Mouse (Mus musculus): ENCODE measurements around the gene Tgfbr1.

Gene Tgfbr1

DNA sequence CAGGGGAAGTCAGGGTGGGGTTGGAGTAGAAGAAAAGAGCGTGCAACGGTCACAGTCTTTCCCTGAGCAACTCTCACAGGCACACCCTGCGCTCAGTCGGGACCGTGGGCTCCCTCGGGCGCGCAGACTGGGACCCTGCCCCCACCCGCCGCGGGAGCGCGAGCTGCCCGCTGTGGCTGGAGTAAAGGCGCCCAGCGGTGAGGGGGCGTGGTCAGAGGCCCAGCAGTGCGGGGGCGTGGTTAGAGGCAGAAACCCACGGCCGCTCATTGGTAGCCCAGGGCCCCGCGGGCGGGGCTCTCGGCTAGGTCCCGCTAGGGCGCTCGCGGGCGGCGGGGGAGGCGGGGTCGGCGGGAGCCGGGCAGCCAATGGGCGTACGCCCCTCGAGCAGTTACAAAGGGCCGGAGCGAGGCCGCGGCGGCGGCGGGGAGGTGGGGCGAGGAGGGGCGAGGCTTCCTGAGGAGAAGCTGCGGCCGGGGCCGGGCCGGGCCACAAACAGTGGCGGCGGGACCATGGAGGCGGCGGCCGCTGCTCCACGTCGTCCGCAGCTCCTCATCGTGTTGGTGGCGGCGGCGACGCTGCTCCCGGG lies at the start of gene Tgfbr1:
TSS of gene Tgfbr1 (plus strand) at position 420 of the 586 bp plus-strand sequence.
- peak; percentile 96 for DNase-seq (ENCODE audit: low spot score)

DNA sequence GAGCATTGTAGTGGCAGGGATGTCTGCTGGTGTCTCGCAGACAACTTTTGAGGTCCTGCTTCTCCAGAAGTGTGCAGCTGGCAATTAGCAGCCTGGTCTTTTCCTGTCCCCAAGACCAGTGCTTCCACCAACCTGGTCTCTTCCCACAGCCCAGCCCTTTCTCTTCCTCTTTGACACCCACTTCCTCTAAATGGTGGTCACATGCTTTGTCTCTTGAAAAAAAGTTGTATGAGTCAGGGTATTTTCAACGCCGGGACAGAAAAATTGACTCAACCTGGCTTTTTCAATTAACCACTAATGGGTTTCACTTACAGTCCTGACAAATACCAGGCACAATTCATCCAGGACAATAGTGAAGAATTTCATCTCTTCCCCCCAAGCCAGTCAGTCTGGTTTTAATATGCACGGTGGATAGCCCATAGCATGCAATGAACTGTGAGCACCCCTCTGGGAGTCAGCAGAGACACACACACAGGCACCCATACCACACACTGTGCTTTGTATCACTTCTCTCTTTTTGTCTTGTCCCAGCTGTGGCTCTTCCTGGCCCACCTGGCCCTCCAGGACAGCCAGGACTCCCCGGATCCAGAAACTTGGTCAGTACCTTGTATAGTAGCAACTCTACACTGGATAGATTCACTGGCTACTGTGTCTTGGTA lies 49.6 kb upstream of the Tgfbr1 start:
- DNase-seq (ENCODE audit: low spot score): no peak

DNA sequence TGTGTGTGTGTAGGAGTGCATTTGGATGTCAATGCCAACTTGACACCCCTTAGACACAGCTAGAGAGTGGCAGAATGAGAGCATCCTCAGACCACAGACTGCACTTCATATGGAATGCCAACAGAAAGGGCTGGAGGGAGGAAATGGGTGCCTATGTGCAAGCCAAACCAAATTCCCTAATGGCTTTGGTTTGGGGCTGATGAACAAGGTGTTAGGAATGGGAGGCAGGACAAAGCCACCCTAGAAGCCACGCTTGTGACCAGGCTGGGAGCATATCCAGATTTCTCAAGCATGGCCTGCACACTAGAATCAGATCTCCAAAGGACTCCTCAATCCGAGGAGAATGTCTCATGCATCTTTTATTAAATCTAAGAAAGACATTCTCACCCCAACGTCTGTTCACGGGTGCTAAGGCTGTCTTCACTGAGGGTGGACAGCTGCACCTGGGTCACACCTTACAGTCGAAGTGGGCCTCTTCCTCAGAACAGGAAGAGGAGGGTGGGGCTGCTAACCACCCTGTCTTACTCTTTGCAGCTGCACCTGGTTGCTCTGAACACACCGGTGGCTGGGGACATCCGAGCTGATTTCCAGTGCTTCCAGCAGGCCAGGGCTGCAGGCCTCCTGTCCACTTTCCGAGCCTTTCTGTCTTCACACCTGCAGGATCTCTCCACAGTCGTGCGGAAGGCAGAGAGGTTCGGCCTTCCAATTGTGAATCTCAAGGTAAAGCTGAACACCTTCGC lies 43.0 kb upstream of the Tgfbr1 start:
- no peak for DNase-seq (ENCODE audit: low spot score)

DNA sequence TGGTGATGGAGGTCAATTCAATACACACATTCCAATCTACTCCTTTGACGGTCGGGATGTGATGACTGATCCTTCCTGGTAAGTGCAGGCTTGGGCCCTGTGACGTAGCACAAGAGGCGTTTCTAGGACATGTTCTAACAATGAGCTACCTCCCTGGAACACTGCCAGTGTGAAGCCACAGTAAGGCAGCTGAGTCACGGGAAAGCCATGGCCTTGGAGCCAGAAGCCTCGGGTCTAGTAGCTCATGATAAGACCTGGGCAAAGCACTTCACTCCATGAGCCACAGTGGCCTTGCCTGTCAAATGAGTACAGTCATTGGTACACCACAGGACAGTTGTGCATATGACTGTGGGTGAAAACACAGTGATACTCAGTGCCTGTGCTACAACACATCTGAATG lies 42.2 kb upstream of the Tgfbr1 start:
- no peak for DNase-seq (ENCODE audit: low spot score)

DNA sequence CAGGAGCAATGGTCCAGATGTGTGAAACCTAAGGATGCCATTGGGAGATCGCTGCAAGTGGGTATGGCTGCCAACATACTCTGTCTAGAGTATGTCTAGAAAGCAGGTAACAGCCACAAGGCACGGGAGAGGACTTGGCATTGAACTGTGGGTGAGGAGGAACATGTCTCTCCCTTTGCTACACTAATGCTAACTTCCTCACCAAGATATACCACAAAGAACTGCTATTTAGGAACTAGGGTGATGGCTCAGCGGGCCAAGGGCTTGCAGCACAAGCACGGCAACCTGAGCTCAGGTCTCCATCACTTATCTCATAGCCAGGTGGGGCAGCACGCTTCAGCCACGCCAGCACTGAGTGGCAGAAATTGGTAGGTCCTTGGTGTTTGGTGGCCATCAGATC lies 41.6 kb upstream of the Tgfbr1 start:
- no peak for DNase-seq (ENCODE audit: low spot score)

DNA sequence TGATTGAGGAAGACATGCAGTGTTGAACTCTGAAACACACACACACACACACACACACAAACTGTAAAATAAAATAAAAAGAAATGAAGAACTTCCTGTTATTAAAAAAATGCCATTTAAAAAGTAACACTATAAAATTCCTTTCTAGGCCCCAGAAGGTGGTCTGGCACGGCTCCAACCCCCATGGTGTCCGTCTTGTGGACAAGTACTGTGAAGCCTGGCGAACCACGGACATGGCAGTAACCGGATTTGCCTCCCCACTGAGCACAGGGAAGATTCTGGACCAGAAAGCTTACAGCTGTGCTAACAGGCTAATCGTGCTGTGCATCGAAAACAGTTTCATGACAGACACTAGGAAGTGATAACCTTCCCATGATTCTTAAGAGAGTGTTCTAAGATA lies 41.1 kb upstream of the Tgfbr1 start:
- DNase-seq (ENCODE audit: low spot score): no peak

DNA sequence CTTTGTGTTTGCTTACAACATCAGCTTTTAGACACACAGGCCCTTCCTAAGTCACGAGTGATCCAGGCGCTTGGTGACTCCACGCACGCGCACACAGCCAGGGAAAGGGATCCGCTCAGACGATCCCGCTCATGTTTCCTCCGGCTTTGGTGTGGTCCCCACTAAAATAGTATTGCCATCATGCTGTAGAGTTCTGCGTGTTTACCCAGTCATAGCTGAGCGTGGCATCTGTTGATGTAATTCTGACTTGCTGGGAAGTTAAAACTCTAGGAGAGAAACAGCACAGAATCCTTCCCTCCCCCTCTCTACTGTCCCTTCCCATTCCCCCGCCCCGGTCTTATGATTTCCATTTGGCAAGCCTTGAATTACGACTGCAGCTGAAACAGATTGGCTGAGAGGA lies 40.3 kb upstream of the Tgfbr1 start:
- no peak for DNase-seq (ENCODE audit: low spot score)

DNA sequence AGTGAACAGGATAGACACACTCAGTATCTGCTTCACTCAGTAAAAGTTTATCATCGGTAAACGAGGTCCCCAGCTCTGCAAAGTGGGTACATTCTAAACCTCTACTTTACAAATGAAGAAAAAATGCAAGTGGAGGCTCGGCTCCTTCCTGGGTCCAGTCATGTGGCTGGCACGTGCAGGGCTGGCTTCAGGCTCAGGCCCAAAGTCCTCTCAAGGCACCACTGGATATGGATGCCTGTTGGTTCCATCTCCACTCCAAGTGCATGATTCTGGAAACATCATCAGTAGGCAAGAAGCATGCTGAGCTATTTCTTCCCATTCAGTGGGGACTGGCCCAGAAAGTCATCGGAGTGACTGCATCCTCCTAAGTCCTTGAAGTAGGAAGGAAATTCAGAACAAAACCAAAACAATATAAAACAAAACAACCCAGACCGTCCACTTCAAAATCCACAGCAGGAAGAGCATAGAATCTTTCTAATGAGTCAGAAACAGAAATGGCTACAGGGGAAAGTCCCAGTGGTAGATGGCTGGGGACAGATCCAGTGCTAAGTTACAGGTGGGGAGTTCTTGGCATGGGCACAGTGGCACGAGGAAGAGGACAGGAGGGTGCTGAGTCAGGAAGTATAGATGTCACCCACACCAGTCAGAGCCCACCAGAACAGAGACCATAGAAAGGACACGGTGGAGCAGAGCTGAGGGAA lies 39.2 kb upstream of the Tgfbr1 start:
- no peak for DNase-seq (ENCODE audit: low spot score)

DNA sequence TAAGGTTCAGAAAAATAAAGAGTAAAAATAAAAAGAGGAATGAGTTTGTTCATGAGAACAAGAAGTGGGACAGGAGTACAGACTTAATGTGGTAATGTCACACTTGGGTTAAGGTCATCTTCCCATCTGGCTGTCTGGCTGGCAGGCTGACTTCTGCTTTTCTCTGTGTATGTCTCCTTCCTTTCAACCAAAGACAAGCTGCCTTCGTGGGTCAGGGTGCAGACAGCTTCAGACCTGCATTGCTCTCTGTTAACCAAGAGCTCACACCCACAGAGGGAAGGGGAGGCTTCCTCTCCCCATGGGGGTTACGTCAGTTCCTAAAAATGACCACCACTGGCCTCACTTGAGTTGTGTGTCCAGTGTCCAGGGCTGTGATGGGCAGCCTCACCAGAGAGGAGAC lies 37.6 kb upstream of the Tgfbr1 start:
- DNase-seq (ENCODE audit: low spot score): no peak

DNA sequence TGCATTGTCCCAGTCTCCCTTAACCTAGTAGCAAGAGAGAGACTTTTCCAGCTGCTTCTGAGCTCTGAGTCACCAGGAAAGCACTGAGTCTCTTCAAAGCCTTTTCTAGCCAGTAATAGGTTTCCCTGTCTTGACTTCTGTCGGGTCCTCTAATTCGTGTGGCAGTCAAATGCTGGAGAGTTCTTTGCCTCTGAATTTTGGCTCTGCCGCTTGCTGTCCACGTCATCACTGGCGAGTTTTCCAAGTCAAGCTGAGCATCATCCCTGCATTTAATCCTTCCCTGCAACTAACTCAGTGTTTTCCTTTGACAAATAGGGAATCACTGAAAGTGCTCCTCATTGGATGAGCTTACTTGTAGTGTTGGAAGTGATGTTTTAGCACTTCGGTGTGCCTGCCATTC lies 36.6 kb upstream of the Tgfbr1 start:
- no peak for DNase-seq (ENCODE audit: low spot score)

DNA sequence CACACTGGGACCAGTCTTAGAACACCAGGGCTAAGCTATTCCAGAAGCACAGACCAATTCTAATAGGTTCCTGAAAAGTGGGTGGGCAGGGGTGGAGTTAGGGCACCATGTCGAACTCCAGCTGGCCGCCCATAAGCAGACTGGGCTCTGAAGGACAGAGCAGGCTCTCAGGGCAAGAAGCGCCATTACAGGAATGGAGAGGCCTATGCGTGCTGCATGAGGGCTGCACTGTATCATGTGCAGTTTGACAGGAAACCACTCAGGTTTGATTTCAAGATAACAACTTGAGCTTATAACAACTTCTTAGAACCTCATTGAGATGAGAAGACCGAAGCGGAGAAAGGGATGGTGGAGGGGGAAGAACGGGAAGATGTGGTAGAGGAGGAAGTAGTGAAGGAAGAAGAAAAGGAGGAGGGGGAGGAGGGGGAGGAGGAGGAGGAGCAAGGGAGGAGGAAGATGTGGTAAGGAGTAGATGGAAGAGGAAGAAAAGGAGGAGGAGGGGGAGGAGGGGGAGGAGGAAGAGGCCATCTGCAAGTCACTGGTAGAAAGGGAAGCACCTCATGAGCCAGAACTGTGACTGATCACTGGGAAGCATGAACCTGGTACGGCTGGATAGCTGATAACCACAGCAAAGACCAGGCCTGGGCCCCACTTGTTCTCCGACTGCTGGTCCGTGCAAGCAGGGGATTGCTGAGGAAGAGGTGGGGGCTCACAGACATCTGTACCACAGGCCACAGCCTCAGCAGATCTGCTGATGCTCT lies 33.3 kb upstream of the Tgfbr1 start:
- no peak for DNase-seq (ENCODE audit: low spot score)

DNA sequence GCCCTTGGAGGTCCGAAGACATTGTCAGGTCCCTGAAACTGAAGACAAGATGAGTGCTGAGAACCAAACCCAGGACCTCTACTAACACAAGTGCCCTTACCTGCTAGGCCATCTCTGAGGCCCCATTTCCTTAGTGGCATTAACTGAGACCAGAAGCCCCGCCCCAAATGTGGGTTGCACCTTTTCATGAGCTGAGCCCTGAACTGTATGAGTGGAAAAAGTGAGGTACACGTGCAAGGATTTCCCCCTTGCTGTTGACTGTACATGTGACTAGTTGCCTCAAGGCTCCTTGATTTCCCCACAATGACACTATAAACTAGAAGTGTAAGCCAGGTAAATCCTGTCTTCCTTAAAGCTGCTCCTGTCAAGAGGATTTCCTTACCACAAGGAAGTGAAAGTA lies 30.7 kb upstream of the Tgfbr1 start:
- DNase-seq (ENCODE audit: low spot score): no peak

DNA sequence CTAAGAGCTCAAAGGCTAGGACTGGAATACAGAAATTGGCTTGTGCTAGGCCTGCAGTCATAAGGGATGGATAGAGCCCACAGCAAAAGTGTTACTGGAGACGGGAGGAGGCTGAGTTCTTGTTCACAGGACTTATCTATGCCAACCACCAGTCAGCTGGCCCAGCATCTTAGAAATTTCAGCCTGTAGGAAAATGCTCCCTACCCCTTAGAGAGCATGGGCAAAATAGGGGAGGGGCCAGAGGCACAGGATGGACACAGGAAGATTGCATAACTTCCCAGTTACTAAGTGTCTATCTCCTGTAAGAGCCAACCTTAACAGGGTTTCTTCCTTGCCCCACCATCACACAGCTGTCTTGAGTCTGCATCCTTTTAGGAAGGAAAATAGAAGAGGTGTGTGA lies 28.8 kb upstream of the Tgfbr1 start:
- DNase-seq (ENCODE audit: low spot score): no peak

DNA sequence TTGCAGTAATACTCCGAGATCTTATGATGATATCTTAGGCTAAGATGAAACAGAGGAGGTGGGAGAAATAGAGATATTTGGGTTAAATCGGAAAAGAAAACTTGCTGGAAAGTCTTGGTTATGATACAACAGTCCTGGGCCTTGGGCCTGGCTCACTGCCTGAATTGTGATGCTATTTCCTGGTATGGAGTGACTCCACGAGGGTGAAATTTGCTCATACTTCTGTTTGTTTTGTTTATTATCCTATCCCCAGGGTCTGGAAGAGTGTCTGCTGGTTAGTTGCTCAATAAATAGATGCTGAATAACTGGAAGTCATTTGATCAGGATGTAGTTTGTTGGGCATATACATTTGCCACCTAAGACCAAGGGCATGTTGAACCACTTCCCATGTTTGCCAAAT lies 25.2 kb upstream of the Tgfbr1 start:
- no peak for DNase-seq (ENCODE audit: low spot score)

DNA sequence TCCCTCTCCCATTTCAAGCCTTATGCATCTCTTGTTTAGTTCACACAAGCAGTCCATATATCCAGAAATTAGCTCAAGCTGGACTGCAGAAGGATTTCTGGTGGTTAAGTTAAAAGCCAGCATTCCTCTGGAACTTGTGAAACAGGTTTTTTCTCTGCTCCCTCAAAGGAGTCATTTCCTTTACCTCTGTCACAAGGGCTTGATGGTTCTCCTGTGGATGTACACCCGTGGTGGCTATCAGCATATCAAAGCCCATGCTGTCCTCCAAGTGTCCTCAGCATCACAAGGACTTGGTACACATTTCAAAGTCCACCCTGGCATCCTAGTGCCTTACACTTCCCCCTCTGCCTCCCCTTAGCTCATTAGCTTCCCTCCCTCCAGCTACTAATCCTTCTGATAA lies 23.7 kb upstream of the Tgfbr1 start:
- DNase-seq (ENCODE audit: low spot score): no peak

DNA sequence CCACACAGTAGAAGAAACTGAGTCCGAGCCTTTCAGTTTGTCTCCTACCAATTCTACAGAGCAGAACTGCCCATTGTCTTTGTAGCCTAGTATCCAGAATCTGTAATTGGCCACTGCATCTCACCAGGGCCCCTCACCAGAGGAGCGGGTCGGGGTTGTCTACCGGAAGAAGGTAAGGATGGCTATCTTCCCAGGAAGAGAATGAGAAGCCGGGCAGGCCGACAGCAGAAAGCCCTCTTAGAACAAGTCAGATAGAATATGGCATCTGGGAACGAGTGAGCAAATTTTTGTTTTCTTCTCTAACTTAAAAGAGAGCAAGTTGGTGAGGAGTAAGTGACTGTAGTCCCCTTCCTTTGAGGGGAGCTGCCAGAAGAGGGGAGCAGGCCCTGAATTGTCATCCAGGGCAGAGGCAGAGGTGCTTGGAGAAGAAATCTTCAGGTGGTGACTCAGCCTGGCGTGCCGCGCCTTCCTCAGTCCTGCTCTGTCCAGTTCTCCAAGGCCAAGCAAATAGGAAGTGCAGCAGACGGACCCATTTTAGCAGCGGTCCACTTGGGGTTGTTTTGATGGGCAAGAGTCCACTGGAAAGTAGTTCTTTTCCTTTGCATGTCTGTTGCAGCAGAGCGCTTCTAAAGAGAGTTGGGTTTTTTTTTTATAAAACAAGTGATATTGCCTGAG lies 22.5 kb upstream of the Tgfbr1 start:
- no peak for DNase-seq (ENCODE audit: low spot score)

DNA sequence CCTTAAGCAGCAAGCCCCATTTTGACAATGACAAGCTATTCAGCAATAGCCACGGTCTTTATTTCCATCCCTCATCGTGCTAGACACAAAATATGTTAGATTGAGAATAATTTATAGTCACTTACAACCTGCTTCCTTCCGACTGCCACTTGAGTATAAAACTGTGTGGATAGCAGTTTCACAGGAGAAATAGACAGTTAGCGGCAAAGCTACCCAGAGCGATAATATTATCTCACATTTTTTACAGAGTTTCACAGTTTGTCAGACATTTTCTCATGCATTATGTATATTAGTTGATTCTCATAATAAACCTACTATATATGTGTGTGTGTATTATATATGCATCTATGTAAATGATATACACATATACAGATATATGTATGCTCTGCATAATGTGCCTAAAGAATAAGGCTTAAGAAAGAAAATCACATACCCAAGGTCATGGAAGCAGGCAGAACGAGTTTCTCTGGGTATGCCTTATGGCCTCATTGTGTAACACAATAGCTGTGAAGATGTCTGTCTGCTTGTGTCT lies 20.1 kb upstream of the Tgfbr1 start:
- no peak for DNase-seq (ENCODE audit: low spot score)

DNA sequence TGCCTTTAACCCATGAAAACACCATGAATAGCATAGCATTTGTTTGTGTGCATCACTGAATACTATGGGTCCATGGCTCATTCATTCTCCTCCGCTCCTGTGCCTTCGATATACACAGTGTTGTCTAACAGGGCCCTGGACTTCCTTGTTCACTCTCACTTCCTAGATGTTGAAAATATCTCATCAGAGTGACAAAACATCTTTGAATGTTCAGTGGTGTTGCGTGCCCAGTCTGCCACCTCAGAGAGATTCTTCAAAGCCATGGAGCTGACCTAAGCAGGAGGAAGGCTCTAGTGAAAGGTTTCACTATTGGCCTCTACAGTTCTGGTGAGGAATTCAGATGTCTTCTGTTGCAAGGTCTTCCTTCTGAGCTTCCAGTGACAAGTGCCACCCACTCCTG lies 19.5 kb upstream of the Tgfbr1 start:
- no peak for DNase-seq (ENCODE audit: low spot score)

DNA sequence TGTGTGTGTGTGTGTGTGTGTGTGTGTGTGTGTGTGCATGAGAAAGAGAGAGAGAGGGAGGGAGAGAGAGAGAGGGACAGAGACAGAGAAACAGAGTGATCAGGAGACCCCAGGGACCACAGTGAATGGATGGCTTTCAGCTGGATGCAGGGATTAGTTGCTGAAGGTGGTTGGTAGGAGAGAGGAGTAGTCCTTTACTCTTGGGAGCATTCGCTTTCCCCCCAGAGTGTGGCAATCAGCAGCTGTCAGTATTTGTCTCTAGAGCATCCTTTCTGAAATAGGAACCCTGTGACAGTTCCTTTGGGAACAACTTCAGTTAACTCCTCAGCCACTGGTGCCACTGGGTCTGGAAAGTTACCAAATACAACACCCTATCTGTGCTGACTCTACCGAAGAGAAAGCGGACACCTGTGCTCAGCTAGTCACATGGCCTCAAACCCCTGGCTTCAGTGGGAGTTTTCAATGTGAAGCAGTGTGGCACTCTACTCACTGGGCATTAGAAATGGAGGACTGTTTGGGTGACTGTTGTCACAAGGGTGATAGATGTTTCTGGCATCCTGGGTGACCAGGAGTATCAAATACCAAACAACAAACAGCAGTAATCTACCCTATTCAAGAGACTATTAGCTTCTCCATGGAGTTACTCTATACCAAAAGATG lies 16.0 kb upstream of the Tgfbr1 start:
- DNase-seq (ENCODE audit: low spot score): no peak

DNA sequence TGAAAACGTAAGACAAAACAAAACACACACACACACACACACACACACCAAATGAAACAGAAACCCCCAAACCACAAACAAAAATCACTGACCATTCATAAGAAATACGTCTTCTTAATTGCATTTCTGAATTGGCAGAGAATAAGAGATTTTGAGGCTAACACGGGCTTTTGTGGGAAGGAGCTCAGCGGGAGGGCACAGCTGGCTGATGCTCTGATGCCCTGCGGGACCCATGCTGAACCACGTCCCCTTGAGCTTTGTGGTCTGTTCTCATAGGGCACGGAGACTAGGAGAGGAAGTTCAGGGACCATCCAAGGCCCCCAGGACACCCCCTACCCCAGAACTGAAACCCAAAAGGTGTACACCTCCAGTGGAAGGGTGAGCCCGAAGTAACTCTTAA lies 10.4 kb upstream of the Tgfbr1 start:
- no peak for DNase-seq (ENCODE audit: low spot score)

DNA sequence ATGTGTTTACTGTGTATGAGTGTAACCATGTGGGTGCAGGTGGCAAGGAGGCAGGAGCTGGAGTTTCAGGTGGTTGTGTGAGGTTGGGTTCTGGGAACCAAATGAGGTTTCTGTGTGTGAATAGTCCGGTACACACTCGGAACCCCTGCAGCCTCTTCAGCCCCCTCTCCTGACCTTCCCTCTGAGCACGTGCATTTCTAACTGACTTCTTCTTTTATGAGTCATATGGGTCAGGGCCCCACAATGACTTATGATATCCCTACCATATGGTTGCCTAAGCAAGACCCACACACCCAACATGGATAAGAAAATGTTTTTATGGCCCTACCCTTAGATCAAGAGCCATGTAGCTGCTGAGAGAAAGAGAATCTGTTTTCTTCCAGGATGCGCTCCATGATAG lies 6.0 kb upstream of the Tgfbr1 start:
- DNase-seq (ENCODE audit: low spot score): no peak

Measured in spleen, adult 12 weeks (tissue).